Mouse (Mus musculus): ENCODE measurements at regions not wholly inside any gene's neighbourhood (a gene's known extent, or its start where the extent isn't known, plus 50 kb on each side); places are given as distances from the start of the nearest gene placed in this dataset.

DNA sequence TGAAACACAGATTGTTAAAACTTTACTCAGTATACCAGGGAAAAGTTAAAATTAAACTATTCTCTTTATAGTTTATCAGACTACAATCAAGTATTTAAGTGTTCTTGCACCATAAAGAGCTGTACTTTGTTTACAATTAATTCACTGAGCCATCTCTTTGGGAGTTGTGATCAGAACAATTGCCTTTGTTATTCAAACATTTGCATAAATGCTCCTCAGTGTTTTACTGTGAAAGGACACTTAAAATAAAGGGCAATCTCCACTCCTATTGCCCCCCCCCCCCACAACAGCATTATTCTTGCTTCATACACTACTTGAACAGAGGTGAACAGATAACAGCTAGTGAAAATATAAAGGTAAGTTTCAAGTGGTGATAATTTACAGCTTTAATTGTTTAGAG, 772.1 kb downstream of the Efna5 start:
- DNase-seq (ENCODE audit: low read depth, low spot score), result no peak

DNA sequence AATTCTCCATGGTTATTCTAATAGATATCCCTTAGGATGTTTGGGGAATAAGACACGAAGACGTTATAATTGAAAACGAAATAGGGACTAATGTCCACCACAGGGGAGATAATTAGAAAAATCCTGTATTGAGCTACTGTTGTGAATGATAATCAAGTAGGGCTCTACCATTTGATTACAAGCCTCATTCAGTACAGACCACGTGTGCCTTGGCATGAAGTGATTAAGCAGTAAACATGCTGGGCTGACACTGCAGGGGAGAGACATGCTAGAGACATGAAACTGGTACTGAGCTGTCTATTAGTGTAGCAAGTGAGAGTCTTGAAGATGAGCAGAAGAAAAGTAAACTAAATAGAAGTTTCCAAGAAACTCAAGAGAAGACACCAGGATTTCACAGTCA, 797.8 kb downstream of the Efna5 start:
- no peak for DNase-seq (ENCODE audit: low read depth, low spot score)

DNA sequence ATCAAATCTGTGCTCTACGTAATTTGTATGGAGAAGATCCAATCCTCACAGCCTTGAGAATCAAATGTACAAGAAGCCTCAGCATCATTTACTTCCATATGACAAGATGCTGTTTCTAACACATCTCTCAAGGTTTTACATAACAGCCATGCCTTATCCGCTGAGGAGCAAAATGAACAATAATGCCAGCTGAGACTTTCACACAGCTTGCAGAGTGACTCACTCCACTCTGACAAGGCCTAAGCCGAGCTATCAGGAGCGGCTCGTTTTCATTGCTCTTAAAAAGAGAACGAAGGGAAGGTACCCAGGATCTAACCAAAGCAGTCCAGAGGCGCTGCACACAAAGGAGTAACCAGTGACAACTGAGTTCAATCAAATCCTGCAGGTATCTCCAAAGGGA, 803.5 kb downstream of the Efna5 start:
- no peak for DNase-seq (ENCODE audit: low read depth, low spot score)

DNA sequence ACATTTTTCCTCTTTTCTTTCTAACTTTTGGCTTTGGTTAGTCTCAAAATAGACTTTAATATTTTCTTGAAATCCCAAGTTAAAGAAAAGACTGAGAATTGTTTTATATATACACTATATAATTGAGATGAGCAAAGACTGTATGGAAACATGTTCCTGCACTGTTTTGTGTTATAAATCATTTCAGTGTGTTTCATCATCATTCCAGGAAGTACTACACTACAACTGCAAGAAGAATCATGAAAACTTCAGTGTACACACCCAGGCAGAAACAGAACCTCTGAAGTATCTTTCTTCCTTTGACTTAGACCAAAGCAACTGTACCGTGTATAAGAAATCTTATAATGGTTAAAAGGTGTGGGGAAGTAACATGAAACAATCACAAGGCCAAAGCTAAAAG, 816.2 kb downstream of the Efna5 start:
- DNase-seq (ENCODE audit: low read depth, low spot score), result no peak

DNA sequence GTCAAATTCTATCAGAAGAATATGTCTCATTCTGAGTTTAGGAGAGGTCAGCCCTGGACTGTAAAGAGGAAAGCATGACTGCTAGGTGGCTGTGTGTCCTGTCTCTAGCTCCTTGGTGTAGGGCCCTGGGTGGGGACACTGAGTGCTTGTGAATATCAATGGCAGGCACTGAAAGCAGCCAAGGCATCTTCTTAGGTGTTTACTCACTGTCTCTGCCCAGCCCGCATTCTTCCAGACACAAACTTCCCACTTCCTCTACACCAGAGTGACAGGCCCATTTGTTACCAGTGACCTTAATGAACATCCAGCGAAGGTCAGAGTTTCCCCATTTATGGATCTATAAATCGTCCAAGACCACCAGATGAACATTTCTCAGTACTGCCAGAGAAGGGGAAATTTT, 823.1 kb downstream of the Efna5 start:
- DNase-seq (ENCODE audit: low read depth, low spot score), result peak; percentile 53

DNA sequence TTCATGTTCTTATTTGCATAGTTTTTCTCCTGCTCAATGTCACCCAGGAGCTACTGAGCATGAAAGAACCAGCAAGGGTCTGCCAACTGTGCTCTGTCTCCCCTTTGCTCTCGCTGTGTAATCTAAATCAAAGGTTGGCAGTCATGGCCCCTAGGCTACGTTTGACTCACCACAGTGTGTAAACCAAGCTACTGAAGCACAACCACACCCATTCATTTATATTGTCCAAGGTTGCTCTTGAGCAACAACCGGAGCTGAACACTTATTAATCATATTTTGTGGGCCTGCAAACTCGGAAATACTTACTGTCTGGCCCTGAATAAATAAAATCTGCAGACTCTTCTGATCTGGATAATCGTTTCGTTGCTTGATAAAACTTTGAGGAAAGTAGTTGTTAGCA, 826.3 kb downstream of the Efna5 start:
- no peak for DNase-seq (ENCODE audit: low read depth, low spot score)

DNA sequence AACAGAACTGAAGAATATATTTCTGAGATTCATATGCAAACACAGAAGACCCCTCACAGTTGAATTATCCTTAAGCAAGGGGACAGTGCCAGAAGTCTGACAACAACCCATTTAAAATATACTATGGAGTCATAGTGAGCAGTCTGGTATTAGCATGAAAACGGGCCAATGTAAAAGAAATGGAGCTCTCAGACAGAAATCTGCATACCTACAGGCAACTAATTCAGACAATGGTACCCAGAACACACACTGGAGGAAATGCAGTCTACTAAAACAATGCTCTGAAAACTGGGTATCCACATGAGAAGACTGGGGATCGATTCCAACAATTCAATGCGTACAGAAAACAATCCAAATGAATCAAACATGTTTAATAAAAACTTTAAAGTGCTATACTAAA, 832.1 kb downstream of the Efna5 start:
- DNase-seq (ENCODE audit: low read depth, low spot score), result no peak

DNA sequence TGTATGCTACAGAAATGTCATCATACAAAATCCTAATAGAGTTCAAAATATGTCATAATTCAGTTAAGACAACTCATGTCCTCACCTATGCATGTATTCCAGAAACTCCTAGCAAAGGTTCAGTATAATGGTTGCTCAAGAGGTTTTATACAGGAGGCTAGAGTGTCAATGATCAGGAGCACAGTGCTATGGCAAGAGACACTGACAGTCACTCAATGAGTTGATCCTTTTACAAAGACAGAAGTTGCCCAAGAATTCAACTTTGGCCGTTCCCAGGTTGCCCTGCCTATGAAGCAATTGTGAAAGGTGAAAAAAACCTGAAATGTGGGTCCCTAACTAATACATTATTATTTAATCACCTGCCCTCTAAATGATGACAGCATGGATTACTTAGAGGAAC, 850.5 kb downstream of the Efna5 start:
- no peak for DNase-seq (ENCODE audit: low read depth, low spot score)
